Mouse (Mus musculus) left cerebral cortex, adult 2 months (tissue): ENCODE measurements at regions not wholly inside any gene's neighbourhood (a gene's known extent, or its start where the extent isn't known, plus 50 kb on each side); places are given as distances from the start of the nearest gene placed in this dataset.

Experiments
- DNase-seq, 2 experiments: peaks; one replicate each; pipeline ENCODE4 v3.0.0; 2021 to 2022; ENCODE audit warnings: low spot score in 2 of 2, mixed read lengths in 1 of 2; ENCODE audit errors: extremely low spot score in 1 of 2
- H3K27ac ChIP-seq: fragments of 200-600 bp; 2 replicates; pipeline ENCODE4 v1.8.1; 2022
- H3K4me3 ChIP-seq: fragments of 200-600 bp; 2 replicates; pipeline ENCODE4 v1.8.1; 2022
- CTCF ChIP-seq: fragments of 200-600 bp; IDR thresholded peaks from 2 replicates; pipeline ENCODE4 v1.8.1; 2022; ENCODE audit warnings: antibody characterized with exemption, mild to moderate bottlenecking, moderate library complexity
- intact Hi-C: fragments of 180-260 bp; cut with DNase I; formaldehyde crosslinking; loops from one replicate; pipeline ENCODE4 v1.15.1; 2025

- no peak for TF ChIP-seq CTCF
- H3K4me3 ChIP-seq = no peak overlapping the region
- DNase-seq = no peak
- H3K27ac ChIP-seq = no peak overlapping the region
- intact Hi-C loops = no loop called here
These were observed 521.4 kb downstream of the Kctd12 start for GRCm38 (mm10) chr14:102461001-102461400.

DNA sequence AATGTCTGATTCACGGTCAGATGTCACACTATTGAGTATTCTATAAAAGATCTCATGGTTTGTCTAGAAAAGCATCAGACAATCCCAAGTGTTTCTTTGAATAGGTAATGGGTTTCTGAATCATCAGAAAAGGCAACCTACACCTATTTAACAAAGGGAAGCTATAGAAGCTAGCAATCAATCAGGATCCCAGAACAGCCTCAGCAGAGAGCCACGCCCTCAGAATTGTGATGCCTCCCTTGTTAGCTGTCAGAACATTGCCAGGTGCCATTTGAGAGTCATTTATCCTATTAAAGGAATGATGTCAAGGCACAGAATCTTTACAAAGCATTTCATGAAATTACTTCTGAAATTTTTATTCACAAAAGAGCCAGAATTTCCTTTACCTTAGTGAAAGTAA lies 542.7 kb downstream of the Kctd12 start:
- no peak for DNase-seq
- no peak overlapping the region for H3K4me3 ChIP-seq
- TF ChIP-seq CTCF = no peak
- H3K27ac ChIP-seq = no peak overlapping the region
- intact Hi-C loops = no loop called here

DNA sequence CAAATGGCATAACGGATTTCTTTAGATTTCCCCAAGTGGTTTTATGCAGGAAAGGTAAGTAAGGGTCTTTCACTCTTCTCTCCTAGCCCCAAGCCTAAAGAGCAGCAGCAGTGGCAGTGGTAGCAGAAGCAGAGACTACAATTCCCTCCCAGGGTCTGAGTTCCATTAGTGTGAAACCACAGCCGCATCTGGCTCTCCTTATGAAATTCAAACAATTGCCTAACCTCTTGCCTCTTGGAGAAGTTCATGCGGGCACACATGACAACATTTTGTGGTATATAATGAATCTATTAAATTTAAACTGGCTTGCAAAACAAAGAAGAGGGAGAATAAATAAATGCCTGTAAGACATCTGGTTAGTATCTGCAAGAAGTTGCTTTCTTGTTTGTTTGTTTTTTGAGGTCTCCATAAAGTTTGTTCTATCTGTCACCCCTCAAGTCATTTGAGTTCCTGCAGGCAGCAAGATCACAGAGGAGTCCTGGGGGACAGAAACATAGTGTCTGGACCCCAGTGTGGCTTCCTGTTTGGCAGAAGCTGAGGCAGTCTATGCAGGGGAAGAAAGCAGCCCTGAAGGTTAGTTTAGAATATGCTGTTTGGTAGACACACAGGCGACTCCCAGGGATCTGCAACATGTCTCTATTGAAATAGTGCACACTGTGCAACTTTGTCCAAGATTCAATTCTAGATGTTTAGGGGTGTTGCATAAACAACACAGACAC lies 578.9 kb downstream of the Kctd12 start:
- intact Hi-C loops = no loop called here

GRCm38 (mm10) chr14:102402061-102402689 lies 580.3 kb downstream of the Kctd12 start:
- no peak overlapping the region for H3K27ac ChIP-seq
- H3K4me3 ChIP-seq = no peak overlapping the region
- intact Hi-C loops = no loop called here
- no peak for DNase-seq
- no peak for TF ChIP-seq CTCF

More for the DNA sequence above, 578.9 kb downstream of the Kctd12 start:
- TF ChIP-seq CTCF = no peak
- Histone ChIP-seq H3K27ac (no peak overlapping the region), H3K4me3 (no peak overlapping the region)
- no peak for DNase-seq

GRCm38 (mm10) chr14:102396036-102396734 lies 586.3 kb downstream of the Kctd12 start:
- no peak; the same call in 1 of the 2 replicates for TF ChIP-seq CTCF
- Histone ChIP-seq H3K4me3 (no peak overlapping the region), H3K27ac (no peak overlapping the region)
- intact Hi-C loops = no loop called here
- DNase-seq = no peak

- no peak for TF ChIP-seq CTCF
- Histone ChIP-seq H3K4me3 (no peak overlapping the region), H3K27ac (no peak overlapping the region)
- intact Hi-C loops = no loop called here
- DNase-seq = no peak
These were observed 590.1 kb downstream of the Kctd12 start for GRCm38 (mm10) chr14:102392351-102392750.

DNA sequence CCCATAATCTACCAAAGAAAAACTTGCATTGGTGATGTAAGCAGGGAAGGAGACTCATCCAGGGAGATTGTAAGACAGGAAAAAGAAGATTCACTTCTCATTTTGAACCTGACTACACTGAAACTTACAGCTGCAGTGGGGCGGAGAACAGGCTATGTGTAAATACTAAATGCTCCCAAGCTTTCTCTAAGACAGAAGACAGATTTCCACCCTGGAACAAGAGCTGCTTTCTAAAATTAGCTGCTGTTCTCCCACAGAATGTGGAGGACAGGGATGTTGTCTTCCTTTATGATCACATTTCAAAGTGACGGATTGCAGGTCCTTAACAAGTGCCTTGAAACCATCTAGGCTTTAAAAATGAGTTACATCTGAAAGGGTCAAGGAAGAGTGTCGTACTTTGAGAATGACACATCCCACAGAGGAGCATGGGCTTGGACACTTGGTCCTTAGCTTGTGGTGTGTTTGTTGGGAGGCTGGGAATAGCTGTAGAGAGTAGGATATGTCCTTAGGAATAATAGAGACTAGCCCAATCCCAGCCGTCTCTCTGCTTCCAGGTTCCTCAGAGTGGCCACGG lies 609.4 kb downstream of the Kctd12 start:
- intact Hi-C loops = no loop called here
- no peak for DNase-seq
- no peak overlapping the region for H3K4me3 ChIP-seq
- TF ChIP-seq CTCF = no peak
- H3K27ac ChIP-seq = no peak overlapping the region

GRCm38 (mm10) chr14:102361589-102361988 lies 620.8 kb downstream of the Kctd12 start:
- no peak for TF ChIP-seq CTCF
- no peak overlapping the region for H3K4me3 ChIP-seq
- no peak for DNase-seq
- intact Hi-C loops = no loop called here
- H3K27ac ChIP-seq = no peak overlapping the region

DNA sequence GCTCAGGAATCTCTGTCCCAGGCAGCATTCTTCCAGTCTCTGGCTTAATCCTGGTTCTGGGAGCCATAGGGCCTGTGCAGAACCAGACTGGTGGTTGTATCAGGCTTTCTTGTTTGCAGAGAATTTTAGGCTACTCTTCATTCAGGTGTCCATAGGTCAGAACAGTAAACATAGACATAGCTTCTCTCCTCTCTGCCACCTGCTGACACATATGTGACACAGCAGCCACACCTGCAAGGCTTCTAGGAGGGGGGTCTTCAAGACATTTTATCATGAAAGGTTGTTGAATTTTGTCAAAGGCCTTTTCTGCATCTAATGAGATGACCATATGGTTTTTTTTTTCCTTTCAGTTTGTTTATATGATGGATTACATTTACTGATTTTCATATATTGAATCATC lies 599.7 kb downstream of the Lmo7 start:
- Histone ChIP-seq H3K27ac (no peak overlapping the region), H3K4me3 (no peak overlapping the region)
- DNase-seq = no peak
- TF ChIP-seq CTCF = no peak
- intact Hi-C loops = no loop called here

DNA sequence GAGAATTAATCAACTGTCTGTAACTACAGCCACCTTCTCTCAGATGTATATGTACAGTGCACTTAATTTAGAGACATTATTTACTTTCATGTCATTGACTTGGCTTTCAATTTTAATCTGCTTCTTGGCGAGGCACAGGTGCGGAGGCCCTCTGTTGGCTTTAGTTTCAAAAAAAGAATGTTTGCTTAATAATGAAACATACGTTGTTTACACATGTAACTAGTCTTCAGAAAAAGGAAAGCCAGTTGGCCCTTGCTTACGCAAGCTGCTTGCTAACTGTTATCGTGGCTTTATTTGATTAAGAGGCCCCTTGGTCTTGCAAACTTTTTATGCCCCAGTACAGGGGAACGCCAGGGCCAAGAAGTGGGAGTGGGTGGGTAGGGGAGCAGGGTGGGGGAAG lies 576.6 kb downstream of the Lmo7 start:
- no peak for TF ChIP-seq CTCF
- Histone ChIP-seq H3K4me3 (no peak overlapping the region), H3K27ac (no peak overlapping the region)
- no peak for DNase-seq
- intact Hi-C loops = no loop called here

DNA sequence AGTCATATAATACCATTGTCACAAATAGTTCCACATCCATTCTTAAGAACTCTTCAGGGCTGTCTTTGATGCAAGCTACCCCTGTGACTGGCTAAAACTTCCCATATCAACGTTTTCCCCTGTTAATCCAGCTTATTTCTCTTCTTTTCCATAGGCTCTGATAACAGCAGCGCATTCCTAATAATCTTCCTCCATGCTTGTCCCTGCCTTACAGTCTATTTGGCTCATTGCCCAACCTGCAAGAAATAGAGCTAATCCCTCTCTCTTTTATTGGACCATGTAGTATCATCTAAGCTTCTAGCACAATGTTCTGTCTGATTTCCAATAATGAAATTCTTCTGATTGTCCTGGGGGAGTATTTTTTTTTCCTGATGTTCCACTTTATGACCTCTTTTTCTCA lies 573.1 kb downstream of the Lmo7 start:
- H3K4me3 ChIP-seq = no peak overlapping the region
- intact Hi-C loops = no loop called here
- no peak for TF ChIP-seq CTCF
- no peak overlapping the region for H3K27ac ChIP-seq
- DNase-seq = no peak

DNA sequence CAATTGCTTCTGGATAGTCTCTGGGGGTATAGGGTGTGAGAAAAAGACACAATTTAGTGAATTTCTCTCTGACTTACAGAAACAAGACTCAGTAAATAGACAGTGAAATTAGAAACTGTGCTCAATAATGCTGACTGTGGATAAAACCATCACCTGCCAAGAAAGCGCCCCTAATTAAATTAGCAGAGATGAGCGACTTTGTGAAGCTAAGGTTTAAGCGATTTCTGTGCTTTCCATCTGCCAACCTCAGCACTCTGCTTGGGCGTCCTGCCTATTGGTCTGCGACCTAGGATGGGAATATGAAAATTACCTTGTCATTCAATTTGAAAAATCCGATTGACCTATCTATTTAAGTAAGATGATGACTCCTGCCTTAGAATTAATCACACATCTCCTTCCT lies 570.5 kb downstream of the Lmo7 start:
- H3K4me3 ChIP-seq = no peak overlapping the region
- no peak overlapping the region for H3K27ac ChIP-seq
- intact Hi-C loops = no loop called here
- DNase-seq = no peak
- no peak for TF ChIP-seq CTCF
